Mouse (Mus musculus): ENCODE measurements at regions not wholly inside any gene's neighbourhood (a gene's known extent, or its start where the extent isn't known, plus 50 kb on each side); places are given as distances from the start of the nearest gene placed in this dataset.

DNA sequence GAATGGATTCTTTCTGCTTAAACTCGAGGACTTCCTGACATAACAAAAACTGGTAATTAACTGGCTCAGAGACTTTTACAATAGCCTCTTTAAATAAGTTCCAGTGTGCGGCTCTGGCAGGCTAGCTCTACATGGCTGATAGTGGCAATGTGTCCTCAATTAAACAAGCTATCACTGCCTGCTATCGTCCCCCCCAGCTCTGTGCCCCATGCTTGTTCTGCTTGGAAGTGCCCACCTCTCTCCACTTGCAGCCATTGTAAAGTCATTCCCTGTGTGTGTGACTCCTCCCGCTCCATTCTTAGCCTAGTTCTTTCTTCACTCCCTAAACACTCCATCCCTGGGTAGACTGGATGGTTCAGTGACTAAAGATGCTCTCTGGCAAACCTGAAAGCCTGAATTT, 99.9 kb upstream of the Lmo4 start:
- no peak for TF ChIP-seq POLR2A (IDR thresholded peaks at IDR 0.05; ENCODE audit: borderline replicate concordance, extremely low read depth, low read depth, low read length)
- TF ChIP-seq CTCF (IDR thresholded peaks at IDR 0.05; ENCODE audit: insufficient read depth, low read length): no peak
